Mouse (Mus musculus): ENCODE data around the gene Cenpm.
A peak's percentile ranks its signal among the peaks of the same experiment; 100 is the strongest.

Gene Cenpm

DNA sequence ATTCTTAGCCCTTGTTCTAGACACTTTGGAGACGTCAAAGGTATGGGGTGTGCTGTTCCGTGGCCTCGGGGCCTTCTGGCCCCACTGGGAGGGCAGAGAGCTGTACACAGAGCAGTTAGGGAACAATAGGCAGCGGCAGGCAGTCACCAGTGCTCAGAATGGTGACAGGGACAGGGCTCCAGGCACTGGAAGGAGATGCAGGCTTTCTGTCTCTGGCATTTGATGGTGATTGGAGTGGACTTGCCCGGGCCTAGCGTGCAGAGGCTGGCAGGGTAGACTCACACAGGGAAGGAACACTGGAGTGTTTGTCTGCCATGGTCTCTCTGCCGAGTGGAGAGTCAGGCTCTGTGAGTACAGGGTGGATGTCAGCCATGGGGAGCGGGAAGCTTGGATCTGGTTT is 51.9 kb downstream of the Cenpm start:
- DNase-seq (ENCODE audit: low spot score in 2 of 2) = no peak

DNA sequence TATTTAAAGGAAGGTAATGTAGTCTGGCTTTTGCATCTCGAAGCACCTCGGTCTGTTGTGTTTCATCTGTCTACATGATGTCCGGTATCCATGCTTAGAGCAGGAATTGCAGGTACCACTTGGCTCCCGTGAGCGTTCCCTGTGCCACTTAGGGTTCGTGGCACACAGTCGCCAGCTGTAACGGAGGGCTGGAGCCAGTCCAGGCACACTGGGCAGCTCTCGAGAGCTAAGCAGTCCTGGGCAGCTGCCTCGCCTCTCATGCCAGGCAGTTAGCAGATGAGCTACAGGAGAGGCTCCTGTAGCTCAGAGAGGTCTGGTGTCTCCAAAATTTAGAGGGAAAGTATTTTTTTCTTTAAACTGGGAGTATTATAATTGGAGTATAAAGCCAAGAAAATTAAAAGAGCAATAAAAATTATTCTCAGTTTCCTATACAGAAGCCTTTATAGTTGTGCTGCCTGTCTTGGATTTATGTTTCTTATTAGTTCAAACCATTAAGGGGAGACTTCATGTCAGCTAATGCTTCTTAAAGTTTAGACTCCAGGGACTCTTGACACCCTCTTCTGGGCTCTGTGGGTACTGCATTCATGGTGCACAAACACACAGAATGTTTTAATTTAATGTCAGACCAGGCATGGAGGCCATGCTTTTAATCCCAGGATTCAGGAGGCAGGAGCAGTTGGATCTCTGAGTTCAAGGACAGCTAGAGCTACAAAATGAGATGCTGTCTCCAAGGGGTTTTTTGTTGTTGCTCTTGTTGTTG is 55.9 kb downstream of the Cenpm start:
- DNase-seq (ENCODE audit: low spot score in 2 of 2) = peak; percentile 70 to 86

DNA sequence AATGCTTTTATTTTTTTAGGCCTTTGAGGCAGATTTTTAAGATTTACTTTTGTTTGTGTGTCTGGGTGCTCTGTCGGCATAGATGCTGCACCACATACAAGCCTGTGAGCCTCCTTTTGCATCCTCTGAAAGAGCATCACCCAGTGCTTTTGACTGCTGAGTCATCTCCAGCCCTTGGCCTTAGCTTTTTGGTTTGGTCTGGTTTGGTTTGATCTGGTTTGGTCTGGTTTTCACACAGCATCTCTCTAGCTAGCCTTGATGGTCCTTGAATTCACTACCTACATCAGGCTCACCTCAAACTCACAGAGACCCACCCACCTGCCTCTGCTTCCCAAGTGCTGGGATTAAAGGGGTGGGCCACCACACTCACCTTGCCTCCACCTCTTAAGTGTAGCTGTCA is 56.6 kb downstream of the Cenpm start:
- no peak for DNase-seq (ENCODE audit: low spot score in 2 of 2)

DNA sequence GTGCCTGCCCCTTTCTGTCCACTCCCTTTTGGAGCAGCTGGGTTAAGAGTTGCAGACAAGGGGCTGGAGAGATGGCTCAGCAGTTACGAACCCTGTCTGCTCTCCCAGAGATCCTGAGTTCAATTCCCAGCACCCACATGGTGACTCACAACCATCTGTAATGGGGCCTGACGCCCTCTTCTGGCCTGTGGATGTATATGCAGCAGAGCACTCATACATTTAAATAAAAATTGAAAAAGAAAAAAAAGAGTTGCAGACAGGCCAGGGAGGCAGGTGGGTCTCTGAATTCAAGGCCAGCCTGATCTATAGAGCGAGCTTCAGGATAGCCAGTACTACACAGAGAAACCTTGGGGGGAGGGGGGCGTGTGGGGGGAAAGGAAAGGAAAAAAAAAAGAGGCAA is 57.1 kb downstream of the Cenpm start:
- DNase-seq (ENCODE audit: low spot score in 2 of 2) = no peak

DNA sequence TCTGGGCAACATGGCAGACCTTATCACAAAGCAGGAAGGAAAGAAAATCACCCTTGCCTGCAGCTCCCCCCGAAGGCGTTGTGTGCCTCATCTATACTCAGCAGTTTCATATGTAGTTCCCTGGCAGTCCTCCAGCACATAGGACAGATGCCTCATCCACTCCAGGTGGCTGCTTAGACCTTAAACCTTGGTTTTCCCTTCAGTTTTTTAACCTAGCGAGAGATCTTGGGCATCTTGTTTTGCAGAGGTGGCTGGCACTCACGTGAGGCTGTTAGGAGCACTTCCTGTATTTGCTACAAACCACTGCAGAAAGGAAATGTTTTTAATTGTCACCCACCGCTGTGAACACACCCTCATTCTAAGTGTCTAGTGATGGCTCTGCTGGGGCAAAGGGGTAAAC is 57.6 kb downstream of the Cenpm start:
- peak; percentile 45 to 70 for DNase-seq (ENCODE audit: low spot score in 2 of 2)

DNA sequence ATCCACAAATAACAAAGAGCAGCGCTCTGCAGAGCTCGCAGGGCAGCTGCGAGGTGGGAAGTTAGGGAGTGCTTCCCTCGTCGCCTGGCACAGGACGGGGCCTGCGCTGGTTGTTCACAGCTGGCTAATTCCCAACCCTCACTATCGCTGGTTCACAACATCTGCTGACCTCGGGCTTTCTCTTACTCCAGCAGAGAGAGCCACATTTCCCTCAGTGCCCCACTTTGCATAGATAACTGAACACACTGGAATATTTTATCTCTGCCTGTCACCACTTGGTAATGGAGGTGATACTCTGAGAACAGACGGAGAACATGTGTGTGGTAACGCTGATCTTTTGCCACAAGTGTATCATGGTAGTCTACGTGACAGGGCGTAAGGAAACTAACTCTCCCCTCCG is 58.4 kb downstream of the Cenpm start:
- DNase-seq (ENCODE audit: low spot score in 2 of 2) = peak in 1 of 2 experiments; percentile 57

DNA sequence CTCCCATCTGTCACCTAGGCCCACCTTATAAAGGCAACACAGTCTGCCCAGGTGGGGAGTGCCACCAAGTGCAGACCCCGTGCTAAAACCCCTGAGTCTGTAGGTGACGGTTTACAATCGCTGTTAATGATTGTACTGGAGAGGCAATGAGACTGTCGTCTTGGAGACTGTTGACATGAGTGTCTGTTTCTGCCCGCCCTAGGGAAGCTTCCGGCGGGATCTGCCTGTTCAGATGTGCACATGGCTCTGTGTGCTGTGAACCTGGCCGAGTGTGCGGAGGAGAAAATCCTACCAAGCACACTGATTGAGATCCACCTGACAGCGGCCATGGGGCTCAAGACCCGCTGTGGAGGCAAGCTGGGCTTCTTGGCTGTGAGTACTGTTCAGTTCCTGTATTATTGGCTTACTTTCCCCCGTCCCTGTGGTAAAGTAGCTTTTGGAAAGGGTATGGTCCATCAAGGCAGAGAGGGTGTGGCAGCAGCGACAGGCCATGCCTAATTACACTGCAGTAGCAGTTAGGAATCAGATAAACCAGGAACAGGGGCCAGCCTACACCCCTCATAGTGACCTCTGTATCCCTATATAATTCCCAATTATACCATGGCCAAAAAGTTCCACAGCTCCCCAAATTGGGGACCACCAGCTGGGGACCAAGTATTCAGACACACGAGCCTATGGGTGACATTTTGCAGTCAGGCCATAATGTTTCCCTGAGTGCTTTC is 59.3 kb downstream of the Cenpm start:
- DNase-seq (ENCODE audit: low spot score in 2 of 2) = no peak

DNA sequence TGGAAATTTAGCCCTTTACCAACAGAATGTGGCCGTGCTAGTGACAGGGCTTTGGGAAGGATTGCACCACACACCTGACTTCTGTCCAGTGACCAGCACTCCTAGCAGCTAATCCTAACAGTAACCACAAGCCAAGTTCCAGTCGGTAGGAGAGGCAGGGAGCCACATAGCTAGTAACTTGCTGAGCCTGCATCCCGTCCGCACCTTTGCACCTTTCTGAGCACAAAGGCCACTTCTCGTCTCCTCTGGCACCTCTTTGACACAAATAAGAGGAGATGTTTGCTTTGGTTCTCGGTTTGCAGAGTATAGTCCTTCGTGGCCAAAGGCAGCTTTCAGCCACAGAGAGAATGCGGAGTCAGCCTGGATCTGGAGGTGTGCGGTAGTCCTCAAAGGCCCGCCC is 59.9 kb downstream of the Cenpm start:
- DNase-seq (ENCODE audit: low spot score in 2 of 2) = no peak

DNA sequence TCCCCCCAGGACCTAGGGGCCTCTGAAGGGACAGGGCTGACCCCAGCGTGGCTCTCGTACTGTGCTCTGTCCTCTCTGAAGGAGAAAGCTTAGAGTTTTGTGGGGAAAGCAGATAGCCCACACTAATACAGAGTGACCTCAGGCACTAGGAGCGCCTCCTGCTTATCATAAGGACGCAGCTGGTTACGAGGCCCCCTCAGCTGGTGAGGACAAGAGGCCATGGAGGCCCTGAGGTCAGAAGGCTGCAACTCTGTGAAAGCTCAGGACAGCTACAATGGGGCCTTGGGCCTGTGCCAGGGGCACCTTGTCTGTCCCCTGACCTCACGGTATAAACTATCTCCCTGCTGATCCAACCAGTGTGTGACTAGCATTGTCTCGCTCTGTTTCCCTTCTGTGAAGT is 60.4 kb downstream of the Cenpm start:
- DNase-seq (ENCODE audit: low spot score in 2 of 2) = peak; percentile 75 to 80

Data from spleen, postnatal 4 days (tissue).